Mouse (Mus musculus): ENCODE results near the gene Nwd1.
A peak's percentile ranks its signal among the peaks of the same experiment; 100 is the strongest.
"Not testable (repeated sequence)": the region's sequence is repeated elsewhere in the genome, so short reads cannot be mapped to it uniquely, and the experiment has no call there.

The Nwd1 gene

DNA sequence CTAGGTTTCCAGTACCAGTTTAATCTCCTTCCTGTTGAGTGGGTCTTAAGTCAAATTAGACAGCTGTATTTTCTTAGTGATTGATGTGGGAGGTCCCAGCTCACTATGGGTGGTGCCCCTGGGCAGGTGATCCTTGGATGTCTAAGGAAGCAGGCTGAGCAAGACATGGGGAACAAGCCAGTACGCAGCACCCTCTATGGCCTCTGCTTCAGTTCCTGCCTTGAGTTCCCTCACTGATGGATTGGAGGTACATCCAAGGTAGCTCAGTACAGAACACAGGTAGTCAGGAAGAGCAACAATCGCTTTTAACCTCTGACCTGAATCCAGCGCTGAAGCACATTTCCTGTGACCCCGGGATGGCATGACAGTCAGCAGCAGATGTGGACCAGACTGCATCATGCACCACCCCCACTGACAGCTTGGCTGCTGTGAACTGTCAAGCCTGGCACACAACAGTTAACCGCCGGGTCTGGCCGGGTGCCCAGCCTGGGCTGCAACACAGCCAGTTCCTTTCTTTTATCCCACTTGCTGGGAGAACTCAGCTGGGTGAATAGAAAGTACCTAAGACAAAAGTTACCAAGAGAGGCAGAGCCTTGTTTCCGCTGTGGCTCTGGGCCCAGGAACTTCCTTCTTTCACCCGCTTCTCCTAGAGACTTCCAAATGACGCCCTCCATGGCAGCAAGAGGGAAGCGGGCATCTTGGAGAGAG lies at the start of gene Nwd1:
Gene Nwd1 (plus strand): TSS at position 652 of the 708 bp plus-strand sequence.
- DNase-seq (ENCODE audit: low read depth, low spot score) = no peak

DNA sequence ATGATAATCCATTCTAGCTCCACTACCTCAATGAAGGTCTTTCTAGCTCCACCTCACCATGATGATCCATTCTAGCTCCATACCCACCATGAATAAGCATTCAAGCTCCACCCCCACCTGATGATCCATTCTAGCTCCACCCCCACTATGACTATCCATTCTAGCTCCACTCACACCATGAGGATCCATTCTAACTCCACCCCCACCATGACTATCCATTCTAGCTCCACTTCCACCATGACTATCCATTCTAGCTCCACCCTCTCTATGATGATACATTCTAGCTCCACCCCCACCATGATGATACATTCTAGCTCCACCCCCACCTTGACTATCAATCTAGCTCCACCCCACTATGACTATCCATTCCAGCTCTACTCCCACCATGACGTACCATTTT lies 3.6 kb upstream of the Nwd1 start:
- peak; percentile 41 for DNase-seq (ENCODE audit: low read depth, low spot score)

DNA sequence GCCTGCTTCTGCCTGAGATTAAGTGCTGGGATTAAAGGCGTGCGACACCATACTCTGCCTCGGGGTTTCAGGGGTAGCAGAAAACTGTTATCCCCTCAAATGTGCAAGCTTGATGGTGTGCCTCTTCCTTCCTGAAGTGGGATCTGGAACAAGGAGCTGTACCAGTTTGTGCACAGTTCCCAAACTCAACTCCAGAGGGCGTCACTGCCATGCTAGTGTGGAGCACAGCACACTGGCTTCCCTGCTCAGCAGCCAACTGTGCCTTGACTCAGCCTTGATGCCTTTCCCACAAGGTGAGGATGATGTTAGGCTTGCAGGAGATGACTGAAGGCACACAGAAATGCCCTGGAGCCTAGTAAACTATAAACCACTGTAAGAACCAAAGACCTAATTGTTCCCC lies 1.9 kb upstream of the Nwd1 start:
- DNase-seq (ENCODE audit: low read depth, low spot score) = peak; percentile 61

DNA sequence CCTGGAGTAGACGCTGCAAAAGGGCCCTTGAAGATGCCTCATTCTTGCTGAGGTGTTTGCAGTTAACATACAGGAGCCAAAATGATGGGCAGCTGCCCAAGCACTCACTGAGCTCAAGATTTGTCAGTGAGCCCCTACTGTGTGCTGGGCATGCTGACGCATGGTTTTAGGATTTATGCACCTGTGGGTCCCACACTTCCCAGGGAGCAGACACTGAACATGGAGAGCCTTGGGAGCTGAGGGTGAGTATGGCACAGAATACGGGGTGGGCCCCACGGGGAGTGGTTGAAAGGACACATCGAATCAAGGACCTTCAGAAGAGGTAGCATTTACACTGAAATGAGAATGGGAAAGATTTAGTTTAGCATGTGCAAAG lies 245 bp downstream of the Nwd1 start:
- DNase-seq (ENCODE audit: low read depth, low spot score) = no peak

DNA sequence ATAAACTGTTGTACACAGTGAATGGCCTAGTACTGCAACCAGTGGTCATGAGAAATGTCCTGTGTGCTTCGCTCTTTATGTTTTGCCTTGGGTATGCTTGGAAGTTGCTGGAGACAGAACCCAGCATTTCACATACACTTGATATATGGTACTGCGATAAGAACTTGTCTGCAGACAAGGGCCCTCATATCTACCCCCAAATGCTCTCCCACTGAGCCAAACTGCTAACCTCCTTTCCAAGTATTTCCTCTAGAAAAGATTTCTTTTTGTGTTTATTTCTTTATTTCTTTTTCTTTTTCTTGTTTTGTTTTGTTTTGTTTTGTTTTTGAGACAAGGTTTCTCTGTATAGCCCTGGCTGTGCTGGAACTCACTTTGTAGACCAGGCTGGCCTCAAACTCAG lies 4.2 kb downstream of the Nwd1 start:
- DNase-seq (ENCODE audit: low read depth, low spot score) = no peak

DNA sequence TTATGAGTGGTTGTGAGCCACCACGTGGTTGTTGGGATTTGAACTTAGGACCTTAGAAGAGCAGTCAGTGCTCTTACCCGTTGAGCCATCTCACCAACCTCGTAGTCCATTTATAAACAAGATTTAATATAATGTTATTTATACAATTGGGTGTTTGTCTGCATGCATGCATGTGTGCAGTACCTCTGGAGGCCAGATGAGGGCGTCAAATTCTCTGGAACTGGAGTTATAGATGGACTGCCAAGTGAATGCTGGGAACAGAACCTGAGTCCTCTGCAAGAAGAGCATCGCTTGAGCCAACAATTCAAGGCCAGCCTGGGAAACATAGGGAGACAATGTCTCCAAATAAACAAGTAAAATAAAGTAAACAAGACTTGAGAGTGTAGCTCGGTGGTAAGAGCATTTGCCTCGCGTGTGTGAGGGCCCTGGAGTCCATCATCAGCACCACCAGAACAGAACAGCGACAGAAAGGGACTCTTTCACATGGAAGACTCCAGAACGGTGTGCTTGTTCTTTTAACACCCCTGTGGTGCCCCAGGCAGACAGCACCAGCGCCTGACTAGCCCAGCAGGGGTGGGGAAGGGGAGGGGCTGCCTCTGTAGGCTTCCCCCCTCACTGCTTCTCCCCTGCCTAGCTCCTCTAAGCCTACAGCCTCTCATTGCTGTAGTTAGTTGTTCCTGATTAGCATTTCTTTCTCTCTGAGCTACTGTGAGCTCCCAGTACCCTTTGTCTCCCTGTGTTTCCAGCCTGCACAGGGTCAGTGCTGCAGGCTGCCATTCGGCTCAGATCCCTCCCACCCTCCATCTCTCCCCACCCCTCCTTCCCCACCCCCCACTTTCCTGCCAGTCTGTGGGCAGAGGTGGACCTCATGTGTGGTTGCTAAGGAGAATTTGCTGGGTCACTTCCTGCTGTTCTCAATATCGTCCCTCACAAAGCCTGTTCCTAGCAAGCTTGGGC lies 8.3 kb downstream of the Nwd1 start:
- peak; percentile 98 for DNase-seq (ENCODE audit: low read depth, low spot score)

DNA sequence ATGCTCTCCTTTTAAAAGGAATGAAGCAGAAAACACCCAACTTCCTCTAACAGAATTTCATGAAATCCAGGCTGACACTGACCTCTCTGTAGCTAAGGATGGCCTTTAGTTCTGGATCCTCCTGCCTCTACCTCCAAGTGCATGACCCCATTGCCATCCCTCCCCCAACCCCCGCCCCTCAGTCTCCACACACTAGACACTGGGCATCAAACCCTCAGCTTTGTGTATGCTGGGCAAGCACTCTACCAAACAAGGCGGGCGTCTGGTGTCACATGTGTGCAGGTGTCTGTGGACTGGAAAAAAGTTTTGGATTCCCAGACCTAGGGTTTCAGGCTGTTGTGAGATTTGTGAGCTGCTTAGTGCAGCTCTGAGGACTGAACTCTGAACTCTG lies 9.0 kb downstream of the Nwd1 start:
- DNase-seq (ENCODE audit: low read depth, low spot score) = no peak

DNA sequence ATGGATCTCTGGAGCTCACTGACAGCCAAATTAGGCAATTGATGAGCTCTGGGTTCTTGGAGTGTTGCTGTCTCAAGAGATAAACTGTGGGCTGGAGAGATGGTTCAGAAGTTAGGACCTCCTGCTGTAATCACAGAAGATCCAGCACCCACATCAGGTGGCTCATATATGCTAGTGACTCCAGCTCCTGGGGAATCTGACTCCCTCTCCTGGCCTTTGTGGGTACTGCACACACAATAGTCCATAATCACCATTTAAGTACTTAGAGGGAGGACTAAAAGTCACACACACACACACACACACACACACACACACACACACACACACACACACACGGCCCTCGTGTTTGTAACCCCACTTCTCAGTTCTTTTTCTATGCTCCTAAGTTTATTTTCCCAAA lies 13.5 kb downstream of the Nwd1 start:
- DNase-seq (ENCODE audit: low read depth, low spot score) = peak; percentile 81

DNA sequence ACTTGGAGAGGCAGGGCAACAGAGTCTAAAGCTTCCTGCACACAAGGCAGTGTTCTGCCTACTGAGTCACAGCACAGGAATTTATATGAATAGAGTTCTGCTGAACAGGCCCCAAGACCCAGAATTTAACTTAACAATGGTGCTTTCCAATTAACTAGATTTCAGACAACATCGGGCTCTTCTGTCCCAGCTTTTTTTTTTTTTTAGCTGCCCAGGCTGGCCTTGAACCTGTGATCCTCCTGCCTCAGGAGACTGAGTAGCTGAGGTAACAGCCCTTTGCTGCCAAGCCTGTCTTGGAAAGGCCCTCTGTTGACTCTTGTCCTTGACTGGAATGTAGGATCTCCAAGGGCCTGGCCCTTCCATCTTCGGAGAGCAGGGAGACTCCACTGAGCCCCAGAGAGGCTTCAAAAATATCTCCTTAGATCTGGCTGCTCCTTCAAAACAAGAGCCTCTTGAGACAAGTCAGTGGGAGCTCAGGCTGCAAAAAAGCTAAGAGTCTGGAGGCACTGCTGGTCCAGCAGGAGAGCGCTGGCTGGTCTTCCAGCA lies 17.7 kb downstream of the Nwd1 start:
- DNase-seq (ENCODE audit: low read depth, low spot score) = peak; percentile 35

DNA sequence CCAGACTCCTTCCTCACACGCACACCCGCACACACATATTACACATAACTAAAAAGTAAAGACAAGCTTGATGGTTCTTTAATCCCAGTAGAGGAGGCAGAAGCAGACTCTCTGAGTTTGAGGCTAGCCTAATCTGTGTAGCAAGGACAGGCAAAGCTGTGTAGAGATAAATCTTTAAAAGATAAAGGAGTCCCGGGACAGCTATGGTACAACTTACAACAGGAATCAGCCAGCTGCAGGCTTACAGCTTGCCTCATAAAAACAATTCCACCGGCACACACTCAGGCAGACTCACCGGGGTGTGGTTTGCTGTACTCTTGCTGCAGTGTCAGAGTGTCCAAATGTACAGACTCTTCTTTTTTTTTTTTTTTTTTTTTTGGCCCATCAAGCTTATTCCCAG lies 18.2 kb downstream of the Nwd1 start:
- no peak for DNase-seq (ENCODE audit: low read depth, low spot score)

DNA sequence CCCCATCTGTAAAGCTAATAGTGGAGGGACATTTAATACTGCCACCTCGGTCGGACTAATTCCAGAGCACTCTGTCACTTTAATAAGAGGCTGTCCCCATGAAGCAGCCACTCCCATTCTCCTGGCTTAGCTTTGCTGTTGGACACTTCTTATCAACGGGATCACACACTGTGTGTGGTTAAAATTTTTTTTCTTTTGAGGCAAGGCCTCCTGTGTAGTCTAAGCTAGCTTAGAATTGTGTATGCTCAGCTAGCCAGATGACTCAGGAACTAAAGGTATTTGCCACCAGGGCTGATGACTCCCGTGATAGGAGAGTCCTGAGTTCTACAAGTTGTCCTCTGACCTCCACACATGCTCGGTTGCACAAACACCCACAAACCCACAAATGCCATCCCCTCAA lies 18.9 kb downstream of the Nwd1 start:
- no peak for DNase-seq (ENCODE audit: low read depth, low spot score)

DNA sequence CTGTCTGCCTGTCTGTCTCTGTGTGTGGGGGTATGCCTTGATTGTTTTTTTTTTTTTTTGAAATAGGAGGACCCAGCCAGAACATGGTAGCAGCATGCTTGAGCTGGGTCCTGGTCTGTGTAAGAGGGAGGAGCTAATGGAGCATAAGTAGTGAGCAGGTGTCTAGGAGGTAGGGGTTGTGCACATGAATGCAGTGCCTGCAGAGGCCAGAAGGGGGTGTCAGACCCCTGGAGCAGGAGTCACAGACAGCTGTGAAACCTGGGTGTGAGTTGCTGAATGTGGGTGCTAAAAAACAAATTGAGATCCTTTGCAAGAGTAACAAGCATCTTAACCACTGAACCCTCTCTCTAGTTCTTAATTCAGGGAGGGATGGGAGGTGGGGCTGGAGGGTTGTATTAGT lies 22.4 kb downstream of the Nwd1 start:
- DNase-seq (ENCODE audit: low read depth, low spot score) = peak; percentile 65

DNA sequence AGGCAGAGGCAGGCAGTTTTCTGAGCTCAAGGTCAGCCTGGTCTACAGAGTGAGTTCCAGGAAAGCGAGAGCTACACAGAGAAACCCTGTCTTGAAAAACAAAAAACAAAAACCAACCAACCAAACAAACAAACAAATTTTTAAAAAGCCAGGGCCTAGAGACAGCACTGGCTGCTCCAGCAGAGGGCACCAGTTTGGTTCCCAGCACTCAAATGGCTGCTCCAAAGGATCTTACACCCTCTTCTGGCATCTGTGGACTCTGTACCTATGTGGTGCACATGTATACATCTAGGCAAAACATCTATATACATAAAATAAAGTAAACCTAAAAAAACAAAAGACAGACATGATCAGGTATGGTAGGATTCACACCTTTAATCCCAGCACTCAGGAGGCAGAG lies 26.3 kb downstream of the Nwd1 start:
- DNase-seq (ENCODE audit: low read depth, low spot score) = no peak

DNA sequence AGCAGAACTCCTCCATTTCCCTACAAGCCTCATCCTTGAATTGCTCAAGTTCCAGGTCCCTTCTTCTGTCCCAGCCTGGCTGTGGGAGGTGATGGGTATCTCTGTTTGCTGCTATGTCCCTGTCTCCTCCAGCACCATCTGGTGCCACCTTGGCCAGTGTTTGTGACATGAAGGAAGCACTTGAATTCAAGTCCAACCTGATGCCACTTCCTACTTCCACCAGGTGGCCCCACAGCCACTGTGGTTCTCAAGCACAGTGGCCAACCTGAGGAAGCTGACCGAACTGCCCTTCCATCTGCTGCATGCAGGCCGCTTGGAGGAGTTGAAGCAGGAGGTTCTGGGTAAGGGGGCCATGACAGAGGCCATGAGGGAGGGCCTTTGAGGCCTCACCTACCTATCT lies 27.7 kb downstream of the Nwd1 start:
- no peak for DNase-seq (ENCODE audit: low read depth, low spot score)

DNA sequence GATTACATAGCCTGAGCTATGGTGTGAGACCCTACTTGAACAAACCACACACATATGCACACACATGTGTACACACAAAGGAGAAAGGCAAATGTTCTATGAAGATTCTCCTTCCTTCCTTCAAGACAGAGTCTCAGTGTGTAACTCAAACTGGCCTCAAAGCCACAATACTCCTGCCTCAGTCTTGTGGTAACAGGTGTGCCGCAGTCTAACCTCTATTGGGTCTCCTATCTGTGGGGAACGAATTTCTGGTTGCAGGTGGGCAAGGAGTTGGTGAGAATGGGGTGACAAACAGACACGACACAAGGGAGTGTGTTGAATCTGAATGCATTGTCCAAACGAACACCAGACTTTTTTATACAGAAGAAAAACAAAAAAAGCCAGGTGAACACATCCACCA lies 29.9 kb downstream of the Nwd1 start:
- no peak for DNase-seq (ENCODE audit: low read depth, low spot score)

DNA sequence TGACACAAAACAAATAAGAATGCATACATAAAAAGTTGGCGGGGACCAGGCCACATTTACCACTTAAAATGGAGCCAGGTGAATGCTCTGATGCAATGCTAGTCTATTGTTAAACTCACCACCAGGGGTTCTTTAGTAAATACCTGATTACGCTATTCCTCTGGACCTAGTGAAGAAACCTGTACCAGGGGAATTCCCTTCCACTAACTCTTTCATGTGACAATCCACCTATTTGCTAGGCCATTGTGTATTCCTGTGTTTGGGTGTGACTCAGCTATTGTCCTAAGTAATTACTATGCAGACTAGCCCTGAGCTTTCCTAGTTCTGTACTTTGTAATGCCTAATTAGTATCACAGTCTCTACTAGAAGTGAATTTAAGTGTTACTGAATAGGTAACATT lies 30.3 kb downstream of the Nwd1 start:
- DNase-seq (ENCODE audit: low read depth, low spot score) = peak; percentile 84

DNA sequence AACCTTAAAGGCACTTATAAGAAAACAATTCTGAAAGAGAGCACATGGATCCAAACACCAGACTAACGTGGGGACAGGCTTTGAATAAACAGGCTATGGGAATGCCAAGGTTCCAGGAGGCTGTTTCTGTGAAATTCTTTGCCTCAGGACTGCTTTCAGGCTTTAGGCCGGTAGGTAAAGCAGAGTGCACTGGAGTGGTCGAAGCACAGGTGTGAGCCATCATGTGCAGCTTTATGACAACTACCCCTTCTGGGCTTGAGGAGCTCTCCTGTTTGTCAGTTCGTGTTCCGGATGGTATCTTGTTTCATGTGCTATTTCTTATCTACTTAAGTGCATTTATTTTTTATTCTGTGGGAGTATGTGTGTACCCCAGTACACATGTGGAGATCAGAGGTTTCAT lies 30.8 kb downstream of the Nwd1 start:
- DNase-seq (ENCODE audit: low read depth, low spot score) = peak; percentile 71

DNA sequence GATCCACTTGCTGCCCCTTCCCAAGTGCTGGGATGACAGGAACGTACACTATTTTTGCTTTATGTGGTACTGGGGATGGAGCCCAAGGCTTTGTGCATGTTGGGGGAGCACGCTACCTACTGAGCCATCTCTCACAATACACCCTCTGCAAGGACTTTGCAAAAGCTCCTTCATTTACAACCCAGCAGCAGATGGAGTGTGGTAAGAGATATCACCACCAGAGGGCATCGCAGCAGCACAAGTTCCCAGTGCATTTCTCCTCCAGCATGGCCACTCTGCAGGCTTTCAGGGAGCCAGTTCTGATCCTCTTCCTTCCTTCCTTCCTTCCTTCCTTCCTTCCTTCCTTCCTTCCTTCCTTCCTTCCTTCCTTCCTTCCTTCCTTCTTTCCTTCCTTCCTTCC lies 33.6 kb downstream of the Nwd1 start:
- peak; percentile 82 for DNase-seq (ENCODE audit: low read depth, low spot score)

DNA sequence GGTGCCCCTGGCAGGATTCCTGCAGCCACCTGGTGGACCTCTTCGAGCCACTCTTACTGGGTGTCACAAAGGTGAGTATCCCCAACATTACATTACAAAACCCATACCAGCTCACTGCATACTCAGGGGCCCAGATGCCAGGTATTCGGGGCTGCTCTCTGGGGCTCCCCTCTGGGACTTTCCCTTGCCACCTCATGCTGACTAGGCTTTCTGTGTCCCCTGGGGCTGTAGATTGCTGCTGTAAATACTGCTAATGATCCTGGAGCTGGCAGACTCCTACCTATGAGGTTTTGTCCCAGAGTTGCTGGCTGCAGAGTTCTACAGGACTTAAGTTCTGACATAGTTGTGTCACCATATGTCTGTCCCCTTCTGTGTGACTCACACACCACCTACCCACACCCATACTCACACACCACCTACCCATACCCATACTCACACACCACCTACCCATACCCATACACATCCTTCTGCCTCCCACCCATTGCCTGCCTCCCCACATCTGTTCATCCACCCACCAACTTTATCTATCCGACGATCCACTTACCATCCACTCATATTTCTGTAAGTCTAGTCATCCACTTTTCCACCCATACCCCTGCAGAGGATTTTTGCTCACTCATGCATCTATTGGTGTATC lies 35.7 kb downstream of the Nwd1 start:
- DNase-seq (ENCODE audit: low read depth, low spot score) = no peak

DNA sequence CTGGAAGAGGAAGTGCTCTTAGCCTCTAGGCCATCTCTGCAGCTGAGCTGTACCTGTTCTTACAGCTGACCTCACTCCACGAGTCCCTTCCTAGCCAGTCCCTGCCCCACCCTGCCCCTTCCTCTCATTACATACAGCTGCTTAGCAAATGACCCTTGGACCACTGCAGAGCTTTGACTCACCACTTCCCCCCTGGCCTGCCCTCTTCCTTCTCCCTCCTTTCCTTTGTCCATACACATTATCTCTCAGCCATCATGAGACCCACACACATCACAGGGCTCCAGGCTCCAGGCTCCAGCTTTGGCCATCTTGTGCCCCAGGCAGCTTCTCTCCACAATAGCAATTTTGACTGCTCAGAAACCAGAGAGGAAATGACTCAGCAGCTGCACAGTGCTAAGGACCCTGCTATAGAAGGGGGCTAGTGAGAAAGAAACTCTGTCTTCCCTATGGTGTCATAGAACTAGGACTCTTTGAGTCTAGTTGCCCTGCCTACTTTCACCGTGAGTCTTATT lies 36.6 kb downstream of the Nwd1 start:
- DNase-seq (ENCODE audit: low read depth, low spot score) = no peak

DNA sequence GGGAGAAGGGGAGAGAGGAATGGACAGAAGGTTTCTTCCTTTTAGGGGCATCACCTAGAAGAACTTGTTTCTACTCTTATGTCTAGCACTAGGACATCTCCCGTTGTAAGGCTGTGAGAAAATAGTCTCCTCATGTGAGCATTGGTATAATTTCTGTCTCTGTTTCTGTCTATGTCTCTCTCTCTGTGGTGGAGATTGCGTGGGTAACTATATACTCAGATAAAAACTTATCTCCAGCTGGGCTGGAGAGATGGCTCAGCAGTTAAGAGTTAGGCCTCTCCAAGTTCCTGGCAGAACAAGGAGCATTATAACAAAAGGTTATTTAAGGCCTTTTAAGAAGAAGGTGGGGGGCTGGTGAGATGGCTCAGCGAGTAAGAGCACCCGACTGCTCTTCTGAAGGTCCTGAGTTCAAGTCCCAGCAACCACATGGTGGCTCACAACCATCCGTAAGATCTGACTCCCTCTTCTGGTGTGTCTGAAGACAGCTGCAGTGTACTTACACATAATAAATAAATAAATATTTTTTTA lies 37.1 kb downstream of the Nwd1 start:
- DNase-seq (ENCODE audit: low read depth, low spot score) = not testable (repeated sequence)
